Mouse (Mus musculus) testis, postnatal 10 days (tissue): ENCODE results near the gene Hist1h2bg.
"Not testable (repeated sequence)": the region's sequence is repeated elsewhere in the genome, so short reads cannot be mapped to it uniquely, and the experiment has no call there.

ENCODE experiments used
- DNase-seq: peaks from one replicate; pipeline ENCODE4 v3.0.0; 2021; ENCODE audit warnings: low spot score

Gene Hist1h2bg

DNA sequence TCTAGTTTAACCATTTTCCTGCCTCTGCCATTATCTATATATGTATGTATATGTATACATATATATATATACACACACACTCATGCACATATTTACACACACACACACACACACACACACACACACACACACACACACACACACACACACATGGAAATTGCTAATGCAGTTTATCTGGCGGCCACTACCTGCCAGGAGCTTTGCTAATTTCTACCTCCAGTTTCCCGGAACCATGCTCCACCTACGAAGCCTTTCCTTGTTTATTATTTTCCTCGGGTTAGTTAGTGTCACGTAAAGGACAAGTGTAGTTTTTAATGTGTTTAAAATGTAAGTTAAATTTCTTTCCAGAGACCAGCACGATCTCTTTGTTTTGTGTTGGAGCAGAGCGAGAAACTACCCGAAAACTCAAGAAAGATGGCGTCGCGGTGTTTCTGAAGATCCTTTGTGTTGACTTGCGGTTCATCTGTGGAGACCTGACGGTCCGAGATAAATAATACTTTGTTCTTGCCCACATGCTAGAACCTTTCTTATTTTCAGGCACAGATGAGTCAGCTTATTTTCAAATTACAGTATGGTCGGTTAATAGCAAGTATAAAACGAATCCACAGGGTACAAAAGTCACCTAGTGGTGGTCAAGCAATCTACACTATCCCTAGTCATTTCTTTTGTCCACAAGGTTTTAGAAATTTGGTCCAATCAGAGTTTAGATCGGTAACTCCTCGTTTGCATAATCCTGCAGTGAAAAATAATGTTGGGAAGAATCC, 8.3 kb upstream of the Hist1h2bg start:
- no peak for DNase-seq

DNA sequence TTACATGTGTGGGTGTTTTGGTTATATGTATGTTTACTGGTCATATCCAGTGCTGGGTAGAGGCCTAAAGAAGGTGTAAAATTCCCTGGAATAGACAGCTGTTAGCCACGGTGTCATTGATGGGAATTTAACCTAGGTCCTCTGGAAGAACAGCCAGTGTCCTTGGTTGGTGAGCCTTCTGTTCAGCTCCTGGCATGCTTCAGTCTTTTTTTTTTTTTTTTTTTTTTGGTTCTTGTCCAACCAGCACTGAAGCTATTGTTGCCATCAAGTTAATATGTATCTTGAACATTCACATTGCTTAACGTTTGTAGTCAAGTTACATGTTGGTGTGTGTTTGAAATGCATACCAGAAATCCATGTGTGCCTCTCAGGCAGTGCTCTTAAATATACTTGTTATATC, 6.7 kb upstream of the Hist1h2bg start:
- DNase-seq, result no peak

GRCm38 (mm10) chr13:23570261-23571021, 755 bp upstream of the Hist1h2bg start:
- not testable (repeated sequence) for DNase-seq

- DNase-seq, result not testable (repeated sequence)
Observed at GRCm38 (mm10) chr13:23571504-23572217, 465 bp downstream of the Hist1h2bg start.

DNA sequence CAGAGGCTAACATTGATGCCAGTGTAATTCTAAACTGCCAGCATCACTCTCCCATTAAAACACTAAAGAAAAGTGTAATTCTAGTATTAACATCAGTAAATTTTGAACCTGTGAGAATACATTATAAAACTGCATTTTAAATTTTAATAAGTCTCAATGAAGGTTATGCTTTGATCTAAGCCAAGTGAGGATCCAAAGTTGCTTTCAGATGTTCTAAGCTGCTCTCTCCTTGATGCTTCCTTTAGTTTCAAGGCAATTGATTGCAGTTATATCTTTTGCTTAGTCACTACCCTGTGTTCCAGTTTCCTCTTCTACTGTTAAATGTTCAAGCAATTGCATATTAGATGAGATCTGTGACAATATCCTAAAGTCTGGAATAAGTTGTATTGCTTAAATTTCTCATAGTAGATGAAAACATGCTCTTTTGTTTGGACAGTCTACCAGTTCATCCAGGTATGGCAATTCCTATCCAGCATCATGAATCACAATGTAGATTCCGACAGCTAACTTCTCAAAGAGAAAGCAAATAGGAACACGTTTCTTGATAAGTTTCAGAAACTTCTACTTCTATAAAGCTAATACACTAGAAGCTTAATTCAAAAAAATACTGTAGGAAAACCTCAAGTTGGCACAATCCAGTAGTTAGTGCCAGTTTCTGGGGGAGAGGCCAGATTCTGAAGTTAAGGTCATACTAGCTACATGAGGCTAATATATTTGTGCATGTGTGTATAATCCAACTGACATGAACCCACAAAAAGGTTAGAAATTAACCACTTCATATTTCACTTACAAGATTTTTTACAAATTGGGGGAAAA, 1.2 kb downstream of the Hist1h2bg start:
- DNase-seq, result no peak

DNA sequence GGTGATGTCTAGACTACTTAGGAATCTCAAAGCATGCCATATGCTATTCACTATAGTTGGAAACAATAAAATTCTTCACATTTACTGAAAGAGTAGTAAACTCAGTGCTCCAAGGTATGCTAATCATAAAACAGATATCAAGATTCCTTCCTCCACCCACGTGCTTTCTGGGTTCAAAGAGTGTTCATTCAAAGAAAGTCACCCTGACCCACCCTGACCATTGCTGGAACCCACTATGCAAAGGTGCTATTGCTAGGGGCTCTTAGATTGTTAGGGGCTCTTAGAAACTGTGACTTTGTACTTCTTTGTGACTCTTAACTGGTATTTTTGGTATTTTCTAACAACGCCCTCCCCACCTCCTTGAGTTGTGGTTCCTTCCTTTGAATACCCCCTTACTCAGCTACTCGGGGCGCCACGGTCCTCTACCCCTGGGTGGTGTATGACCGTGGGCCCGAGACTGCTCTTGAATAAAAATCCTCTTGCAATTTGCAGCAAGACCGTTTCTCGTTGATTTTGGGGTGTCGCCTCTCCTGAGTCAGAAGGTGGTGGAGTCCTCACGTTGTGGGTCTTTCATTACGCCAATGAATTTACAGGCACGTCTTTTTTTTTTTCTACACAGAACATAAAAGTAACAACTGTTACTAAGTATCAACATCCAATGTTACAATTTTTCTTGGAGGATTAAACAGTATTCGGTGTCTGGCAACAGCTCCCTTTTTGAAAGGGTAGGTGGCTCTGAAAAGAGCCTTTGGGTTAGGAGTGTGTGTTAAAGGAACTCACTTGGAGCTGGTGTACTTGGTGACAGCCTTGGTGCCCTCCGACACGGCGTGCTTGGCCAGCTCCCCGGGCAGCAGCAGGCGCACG, 2.1 kb downstream of the Hist1h2bg start:
- not testable (repeated sequence) for DNase-seq

- peak; percentile 80 for DNase-seq
Observed at GRCm38 (mm10) chr13:23573898-23574524, 2.8 kb downstream of the Hist1h2bg start, which contains the start of the genes Hist1h2bf and Hist1h2ad. Hist1h2bf (minus strand) TSS chr13:23574196. Hist1h2ad (plus strand) TSS chr13:23574381.

DNA sequence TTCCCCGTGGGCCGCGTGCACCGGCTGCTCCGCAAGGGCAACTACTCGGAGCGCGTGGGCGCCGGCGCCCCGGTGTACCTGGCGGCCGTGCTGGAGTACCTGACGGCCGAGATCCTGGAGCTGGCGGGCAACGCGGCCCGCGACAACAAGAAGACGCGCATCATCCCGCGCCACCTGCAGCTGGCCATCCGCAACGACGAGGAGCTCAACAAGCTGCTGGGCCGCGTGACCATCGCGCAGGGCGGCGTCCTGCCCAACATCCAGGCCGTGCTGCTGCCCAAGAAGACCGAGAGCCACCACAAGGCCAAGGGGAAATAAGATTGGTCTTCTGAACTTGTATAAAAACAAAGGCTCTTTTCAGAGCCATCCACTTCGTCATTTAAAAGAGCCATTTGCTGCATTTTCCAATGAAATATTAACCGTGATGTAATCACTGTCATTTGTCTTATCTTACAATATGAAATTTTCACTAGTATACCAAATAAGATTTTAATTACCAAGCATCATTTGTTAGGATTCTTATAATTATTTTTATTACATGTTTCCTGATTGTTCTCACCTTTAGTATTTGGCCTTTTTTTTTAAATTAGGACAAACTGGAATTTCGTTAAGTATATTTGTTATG, 3.5 kb downstream of the Hist1h2bg start:
- not testable (repeated sequence) for DNase-seq

DNA sequence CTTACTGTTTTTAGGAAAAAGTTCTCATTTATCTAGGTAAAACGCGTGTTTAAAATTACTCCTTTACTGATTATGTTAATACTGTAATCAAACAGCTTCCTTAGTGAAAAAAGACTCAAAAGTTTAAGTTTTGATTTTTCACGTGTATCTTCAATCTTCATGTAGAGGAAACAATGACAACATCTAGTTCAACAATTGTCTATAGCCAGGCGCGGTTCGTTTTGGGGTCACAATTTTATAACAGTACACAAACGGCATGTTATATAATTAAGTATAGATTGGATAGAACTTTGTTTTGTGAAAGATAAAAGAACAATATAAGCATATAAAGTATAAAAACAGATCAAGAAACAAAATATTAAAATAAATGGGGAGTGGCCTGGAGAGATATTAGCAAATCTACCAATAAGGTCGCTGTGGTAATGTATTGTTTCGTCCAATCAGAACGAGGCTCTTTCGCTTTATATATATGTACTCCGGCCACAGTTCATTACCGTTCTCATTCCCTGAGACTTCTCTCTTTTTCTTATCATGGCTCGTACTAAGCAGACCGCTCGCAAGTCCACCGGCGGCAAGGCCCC, 4.2 kb downstream of the Hist1h2bg start, which contains the start of gene Hist1h3d:
TSS of gene Hist1h3d (plus strand) at position 493 of the 581 bp plus-strand sequence.
- no peak for DNase-seq

DNA sequence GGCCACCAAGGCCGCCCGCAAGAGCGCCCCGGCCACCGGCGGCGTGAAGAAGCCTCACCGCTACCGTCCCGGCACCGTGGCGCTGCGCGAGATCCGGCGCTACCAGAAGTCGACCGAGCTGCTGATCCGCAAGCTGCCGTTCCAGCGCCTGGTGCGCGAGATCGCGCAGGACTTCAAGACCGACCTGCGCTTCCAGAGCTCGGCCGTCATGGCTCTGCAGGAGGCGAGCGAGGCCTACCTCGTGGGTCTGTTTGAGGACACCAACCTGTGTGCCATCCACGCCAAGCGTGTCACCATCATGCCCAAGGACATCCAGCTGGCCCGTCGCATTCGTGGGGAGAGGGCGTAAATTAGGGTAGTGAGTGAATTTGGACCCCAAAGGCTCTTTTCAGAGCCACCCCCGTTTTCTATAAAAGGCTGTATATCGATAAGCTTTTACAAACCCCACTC, 4.7 kb downstream of the Hist1h2bg start:
- not testable (repeated sequence) for DNase-seq

GRCm38 (mm10) chr13:23576351-23576881, 5.2 kb downstream of the Hist1h2bg start:
- DNase-seq, result no peak

DNA sequence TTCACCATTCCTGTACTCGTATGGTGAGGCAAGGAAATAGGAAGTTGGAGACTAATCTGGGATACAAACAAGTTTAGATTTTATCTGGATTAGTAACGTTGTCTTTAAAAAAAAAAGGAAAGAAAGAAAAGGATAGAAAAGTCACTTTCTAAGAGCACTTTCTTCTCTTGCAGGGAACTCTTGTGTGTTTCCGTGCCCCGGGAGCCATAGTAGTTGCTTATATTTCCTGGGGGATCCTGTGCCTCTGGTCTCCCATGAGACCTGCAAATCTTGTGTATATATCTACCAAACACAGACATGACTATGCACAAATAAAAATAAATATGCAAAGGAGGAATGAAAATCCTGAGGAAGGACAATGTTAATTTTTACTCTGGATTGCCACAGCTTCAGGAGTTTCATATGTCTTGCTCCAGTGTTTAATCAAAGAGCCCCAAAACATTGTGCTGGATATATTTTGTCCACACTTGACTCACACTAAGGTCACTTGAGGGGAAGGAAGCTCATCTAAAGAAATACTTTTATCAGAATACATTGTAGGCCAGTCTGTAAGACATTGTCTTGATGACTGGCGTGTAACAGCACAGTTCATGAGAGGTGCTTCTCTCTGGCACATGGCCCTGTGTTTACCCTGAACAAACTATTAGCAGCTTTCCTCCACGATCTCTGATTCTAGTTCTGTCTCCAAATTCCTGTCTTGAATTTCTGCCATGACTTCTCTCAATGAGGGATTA, 5.9 kb downstream of the Hist1h2bg start:
- no peak for DNase-seq

DNA sequence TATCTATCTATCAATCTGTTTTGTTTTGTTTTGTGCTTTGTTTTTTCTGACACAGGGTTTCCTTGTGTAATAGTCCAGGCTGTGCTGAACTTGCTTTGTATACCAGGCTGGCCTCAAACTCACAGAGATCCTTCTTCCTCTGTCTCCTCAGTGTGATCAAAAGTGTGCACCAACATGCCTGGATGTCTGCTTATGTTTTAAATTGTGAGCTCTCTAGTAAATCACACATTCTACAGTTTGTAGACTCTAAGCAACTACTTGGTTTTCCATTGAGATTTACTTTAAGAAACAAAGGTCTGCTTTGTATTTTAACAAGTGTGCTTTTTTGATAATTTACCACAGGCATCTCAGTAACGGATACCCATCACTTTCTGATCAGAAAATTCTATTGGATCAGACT, 6.6 kb downstream of the Hist1h2bg start:
- no peak for DNase-seq

- DNase-seq, result peak; percentile 91
Observed at GRCm38 (mm10) chr13:23581408-23582218, 10.4 kb downstream of the Hist1h2bg start, which contains the start of gene Hist1h4d. Hist1h4d (plus strand) TSS chr13:23581598.

GRCm38 (mm10) chr13:23582219-23583056, 11.2 kb downstream of the Hist1h2bg start:
- DNase-seq, result no peak

- no peak for DNase-seq
Observed at GRCm38 (mm10) chr13:23583387-23584068, 12.3 kb downstream of the Hist1h2bg start.
